Mouse (Mus musculus): ENCODE measurements at regions not wholly inside any gene's neighbourhood (a gene's known extent, or its start where the extent isn't known, plus 50 kb on each side); places are given as distances from the start of the nearest gene placed in this dataset.

- TF ChIP-seq CTCF (IDR thresholded peaks at IDR 0.05; ENCODE audit: extremely low read depth, insufficient read depth, low read length): no peak
- no peak for TF ChIP-seq POLR2A (IDR thresholded peaks at IDR 0.05; ENCODE audit: extremely low read depth, insufficient read depth, low read length)
Measured at GRCm38 (mm10) chr12:47211417-47212104, 392.8 kb upstream of the Nova1 start.
